Mouse (Mus musculus) midbrain, postnatal 0 days (tissue): ENCODE results near the gene D2hgdh. TPM values are rescaled to one million over a fixed set of nuclear protein-coding genes. Genes with fewer than 3 reads are reported as not detected.

Source experiments
- ATAC-seq: fragments of 200-750 bp; cut with Nextera tagmentation; 2 replicates; pipeline ENCODE4 v1.8.0; 2017; ENCODE audit warnings: moderate number of reproducible peaks, mild to moderate bottlenecking, moderate TSS enrichment, moderate library complexity; ENCODE audit not compliant: low FRiP score
- DNase-seq: peaks from one replicate; pipeline ENCODE4 v3.0.0-alpha.2; 2015; ENCODE audit warnings: low spot score
- H3K27ac ChIP-seq: fragments of 300-500 bp; sonication (generic); 2 replicates; pipeline ENCODE4 v1.5.1; 2014; ENCODE audit warnings: low read depth, mild to moderate bottlenecking, low read length, mixed read lengths
- H3K27me3 ChIP-seq: fragments of 300-500 bp; sonication (generic); 2 replicates; pipeline ENCODE4 v1.6.1; 2014; ENCODE audit warnings: low read length, control low read depth, mixed read lengths; ENCODE audit not compliant: insufficient read depth
- H3K36me3 ChIP-seq: fragments of 300-500 bp; sonication (generic); 2 replicates; pipeline ENCODE4 v1.6.1; 2014; ENCODE audit warnings: low read length, control low read depth, mixed read lengths; ENCODE audit not compliant: insufficient read depth
- H3K4me1 ChIP-seq: fragments of 300-500 bp; sonication (generic); 2 replicates; pipeline ENCODE4 v1.6.1; 2014; ENCODE audit warnings: mild to moderate bottlenecking, control low read depth, antibody characterized with exemption, low read length, mixed read lengths; ENCODE audit not compliant: insufficient read depth
- H3K4me2 ChIP-seq: fragments of 300-500 bp; sonication (generic); 2 replicates; pipeline ENCODE4 v1.6.1; 2014; ENCODE audit warnings: low read depth, mild to moderate bottlenecking, low read length, mixed read lengths; ENCODE audit not compliant: poor library complexity, severe bottlenecking
- H3K4me3 ChIP-seq: fragments of 300-500 bp; sonication (generic); 2 replicates; pipeline ENCODE4 v1.5.1; 2014; ENCODE audit warnings: low read depth, mild to moderate bottlenecking, low read length, moderate library complexity
- H3K9ac ChIP-seq: fragments of 300-500 bp; sonication (generic); replicated peaks from 2 replicates; pipeline ENCODE4 v1.6.1; 2014; ENCODE audit warnings: mild to moderate bottlenecking, low read length, moderate library complexity, mixed read lengths; ENCODE audit not compliant: poor library complexity, severe bottlenecking
- H3K9me3 ChIP-seq: fragments of 300-500 bp; sonication (generic); 2 replicates; pipeline ENCODE4 v1.6.1; 2016; ENCODE audit warnings: low read length, control low read depth
- CTCF ChIP-seq: IDR thresholded peaks from 2 replicates; pipeline ENCODE4 v1.5.1; 2016; ENCODE audit warnings: antibody characterized with exemption, mild to moderate bottlenecking
- WGBS: fragments of 180-500 bp; shearing (Covaris S2); extraction: QIAGEN DNeasy Blood & Tissue Kit; methylation state at CpG from one replicate; pipeline ENCODE4 v1.1.7; 2014; 5-methylcytosine and 5-hydroxymethylcytosine counted together
- polyA plus RNA-seq: library from polyadenylated mRNA; unstranded; fragments of >200 nt; fragmentation: Nextera tagmentation; extraction: Ambion mirVana; gene quantifications from 2 replicates; pipeline ENCODE4 v1.2.1, GENCODE M21; 2015
- total RNA-seq: library from RNA; depleted of rRNA; stranded (reverse); fragments of >200 nt; gene quantifications from 2 replicates; pipeline ENCODE4 v1.2.3, GENCODE M21; 2014; rRNA removed

Gene D2hgdh
- total RNA-seq (10.6 and 20.0 TPM in 2 replicates), polyA plus RNA-seq (8.6 and 10.3 TPM in 2 replicates)

DNA sequence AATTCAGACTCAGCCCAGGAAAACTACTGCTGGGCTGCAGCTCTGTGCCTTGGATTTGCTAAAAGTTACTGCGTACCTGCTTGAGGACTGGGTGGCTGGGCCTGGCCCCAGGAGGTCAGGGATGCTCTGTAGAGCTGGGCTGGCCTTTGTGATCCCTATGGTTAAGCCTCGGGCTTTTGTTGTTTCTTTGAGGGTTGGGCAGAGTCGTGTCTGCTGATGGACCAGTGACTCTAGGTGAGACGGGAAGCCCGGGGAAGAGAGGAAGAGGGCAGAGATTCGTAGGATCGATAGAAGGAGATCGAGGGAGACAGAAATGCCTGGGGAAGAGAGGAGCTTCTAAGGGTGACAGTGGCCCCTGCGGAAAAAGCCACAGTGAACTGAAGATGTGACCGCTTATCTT is at the start of gene D2hgdh:
D2hgdh (plus strand) TSS at position 301 of the 400 bp plus-strand sequence.
- no peaks in the 10 kb centered on the region for H3K4me1 ChIP-seq
- H3K4me3 ChIP-seq, result peak within 1 kb of the TSS; percentile 50
- H3K27me3 ChIP-seq, result no peaks in the 10 kb centered on the region
- H3K4me2 ChIP-seq, result peak within 1 kb of the TSS; percentile 80
- TF ChIP-seq CTCF, result no peak
- peaks cover 2% of the 10 kb centered on the region; the same call in 1 of the 2 replicates for H3K36me3 ChIP-seq
- H3K9ac ChIP-seq, result peak within 1 kb of the TSS; percentile 65
- DNase-seq (no peak), ATAC-seq (peak; percentile 25; the same call in 1 of the 2 replicates)
- 2% methylated on average over 10 of the region's 10 CpGs for WGBS
- H3K9me3 ChIP-seq, result no peaks in the 10 kb centered on the region
- peak within 1 kb of the TSS; percentile 95 for H3K27ac ChIP-seq

DNA sequence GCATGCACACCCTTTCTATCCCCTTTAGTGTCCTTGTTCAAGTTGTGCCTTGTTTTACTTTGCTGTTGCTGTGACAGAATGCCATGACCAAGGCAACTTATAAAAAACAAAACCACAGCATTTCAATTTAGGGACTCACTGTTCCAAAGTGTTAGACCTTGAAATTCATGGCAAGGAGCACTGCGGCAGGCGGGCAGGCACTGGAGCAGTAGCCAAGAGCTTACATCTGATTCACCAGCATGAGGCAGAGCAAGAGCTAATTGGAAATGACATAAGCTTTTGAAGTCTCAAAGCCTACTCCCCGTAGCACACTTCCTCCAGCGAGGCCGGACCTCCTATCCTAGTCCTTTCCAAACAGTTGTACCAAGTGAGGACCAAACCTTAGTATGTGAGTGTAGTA is 48.0 kb upstream of the D2hgdh start:
- DNase-seq (no peak), ATAC-seq (no peak)
- H3K4me1 ChIP-seq, result no peaks in the 10 kb centered on the region
- H3K9ac ChIP-seq, result no peak overlapping the region
- WGBS, result 82% methylated on average over 5 of the region's 5 CpGs
- no peak overlapping the region for H3K4me2 ChIP-seq
- no peak for TF ChIP-seq CTCF
- H3K9me3 ChIP-seq, result no peaks in the 10 kb centered on the region
- no peak overlapping the region for H3K4me3 ChIP-seq
- no peak overlapping the region for H3K27ac ChIP-seq
- peaks cover 60% of the 10 kb centered on the region for H3K36me3 ChIP-seq
- H3K27me3 ChIP-seq, result no peaks in the 10 kb centered on the region

- peaks cover 66% of the 10 kb centered on the region for H3K36me3 ChIP-seq
- ATAC-seq, result no peak
- WGBS, result 95% methylated on average over 2 of the region's 2 CpGs
These were observed 37.8 kb upstream of the D2hgdh start for GRCm38 (mm10) chr1:93786912-93787311.

DNA sequence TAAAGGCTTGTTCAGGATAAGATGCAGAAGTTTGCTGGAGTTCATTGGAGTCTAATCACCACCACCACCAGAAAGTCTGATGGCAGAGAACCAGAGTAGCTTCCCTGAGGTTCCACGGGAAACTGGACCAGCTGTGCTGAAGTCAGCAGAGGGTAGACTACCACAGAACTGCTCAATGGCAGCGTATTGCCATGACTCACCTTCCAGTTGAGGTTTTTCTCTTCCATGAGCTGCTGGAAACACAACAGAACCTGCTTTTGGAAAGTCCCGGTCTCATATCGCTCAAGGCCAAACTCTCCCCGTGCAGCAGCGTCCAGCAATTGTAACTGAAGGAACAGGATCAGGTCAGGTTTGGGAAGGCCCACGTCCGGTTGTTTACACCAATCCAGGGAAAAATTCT is 30.2 kb upstream of the D2hgdh start:
- no peak overlapping the region for H3K4me2 ChIP-seq
- no peak overlapping the region for H3K4me3 ChIP-seq
- H3K9ac ChIP-seq, result no peak overlapping the region
- TF ChIP-seq CTCF, result no peak
- 95% methylated on average over 8 of the region's 8 CpGs for WGBS
- no peaks in the 10 kb centered on the region for H3K27me3 ChIP-seq
- no peak overlapping the region for H3K27ac ChIP-seq
- no peaks in the 10 kb centered on the region for H3K9me3 ChIP-seq
- ATAC-seq (no peak), DNase-seq (no peak)
- H3K36me3 ChIP-seq, result peaks cover 37% of the 10 kb centered on the region
- no peaks in the 10 kb centered on the region for H3K4me1 ChIP-seq

More at GRCm38 (mm10) chr1:93786912-93787311, 37.8 kb upstream of the D2hgdh start:
- DNase-seq, result no peak
- no peaks in the 10 kb centered on the region for H3K4me1 ChIP-seq
- no peak overlapping the region for H3K27ac ChIP-seq
- no peak overlapping the region for H3K4me2 ChIP-seq
- no peak overlapping the region for H3K4me3 ChIP-seq
- no peak for TF ChIP-seq CTCF
- no peaks in the 10 kb centered on the region for H3K9me3 ChIP-seq
- no peaks in the 10 kb centered on the region for H3K27me3 ChIP-seq
- H3K9ac ChIP-seq, result no peak overlapping the region

- TF ChIP-seq CTCF, result no peak
- no peak overlapping the region for H3K4me2 ChIP-seq
- ATAC-seq (no peak), DNase-seq (no peak)
- no peaks in the 10 kb centered on the region for H3K9me3 ChIP-seq
- H3K27ac ChIP-seq, result no peak overlapping the region
- no peaks in the 10 kb centered on the region for H3K27me3 ChIP-seq
- H3K4me1 ChIP-seq, result no peaks in the 10 kb centered on the region
- peaks cover 31% of the 10 kb centered on the region for H3K36me3 ChIP-seq
- 73% methylated on average over 8 of the region's 8 CpGs for WGBS
- H3K4me3 ChIP-seq, result no peak overlapping the region
- H3K9ac ChIP-seq, result no peak overlapping the region
These were observed 28.8 kb upstream of the D2hgdh start for GRCm38 (mm10) chr1:93795886-93796285.

DNA sequence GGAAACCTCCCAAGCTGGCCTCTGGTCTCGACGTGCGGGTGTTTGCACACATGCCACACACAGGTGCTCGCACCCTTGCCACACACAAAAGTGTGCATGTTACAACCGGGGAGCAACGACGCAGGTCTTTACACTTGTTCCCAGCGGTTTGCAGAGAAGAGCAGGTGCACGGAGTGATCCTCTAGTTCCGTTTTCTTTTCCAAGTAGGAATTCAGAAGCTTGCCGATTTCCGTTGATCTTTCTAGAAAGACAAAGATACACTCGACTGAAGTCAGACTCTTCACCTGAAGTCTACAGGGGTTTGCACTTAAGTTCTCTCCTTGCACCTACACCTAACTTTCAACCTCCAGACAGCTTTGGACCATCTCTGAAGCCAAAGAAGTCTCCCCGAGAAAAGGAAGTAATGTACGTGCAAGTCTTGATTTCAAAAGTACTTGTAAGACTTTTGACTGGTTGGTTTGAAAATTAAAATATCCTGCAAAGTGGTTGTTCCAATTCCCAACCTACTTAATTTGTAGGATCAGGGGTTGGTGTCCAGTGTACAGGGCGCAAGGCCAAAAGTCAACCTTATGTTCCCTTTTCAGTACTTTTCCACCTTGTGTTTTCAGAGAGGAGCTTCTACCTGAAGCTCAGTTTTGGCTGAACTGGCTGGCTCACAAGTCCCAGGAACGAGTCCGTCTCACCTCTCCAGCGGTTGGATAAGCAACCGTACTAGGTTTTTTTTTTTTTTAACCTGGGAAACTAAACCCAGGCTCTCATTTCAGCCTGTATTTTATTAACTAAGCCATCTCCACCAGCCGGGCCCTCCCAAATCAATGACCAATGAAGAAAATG is 23.8 kb upstream of the D2hgdh start:
- peak overlapping the region; percentile 57 for H3K4me2 ChIP-seq
- WGBS, result 78% methylated on average over 21 of the region's 21 CpGs
- no peaks in the 10 kb centered on the region for H3K9me3 ChIP-seq
- peaks cover 8% of the 10 kb centered on the region; the same call in 1 of the 2 replicates for H3K36me3 ChIP-seq
- peak overlapping the region; percentile 68; the same call in 1 of the 2 replicates for H3K27ac ChIP-seq
- TF ChIP-seq CTCF, result no peak
- ATAC-seq (no peak), DNase-seq (no peak)
- peaks cover 7% of the 10 kb centered on the region; the same call in 1 of the 2 replicates for H3K4me1 ChIP-seq
- peak overlapping the region; percentile 75 for H3K9ac ChIP-seq
- H3K4me3 ChIP-seq, result peak overlapping the region; percentile 67
- H3K27me3 ChIP-seq, result no peaks in the 10 kb centered on the region
